Mouse (Mus musculus): ENCODE data around the gene Rgs6.

Rgs6 gene

DNA sequence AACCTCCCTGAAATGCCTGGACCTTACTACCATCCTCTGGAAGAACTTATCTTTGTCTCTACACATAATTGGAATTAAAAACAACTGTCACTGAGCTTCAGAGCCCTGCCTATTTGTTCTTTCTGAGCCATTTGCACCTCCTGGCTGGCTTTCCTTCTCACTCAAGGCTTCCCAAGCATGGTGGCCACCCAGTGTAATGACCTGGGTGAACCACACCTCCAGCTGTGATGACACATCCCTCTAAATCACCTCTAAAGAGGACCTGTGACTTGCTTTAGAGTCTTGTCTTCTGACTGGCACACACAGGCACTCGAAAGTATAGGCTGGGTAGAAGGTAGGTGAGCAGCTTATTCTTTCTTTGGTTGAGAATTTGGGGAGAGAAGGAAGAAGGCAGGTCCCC lies 509.7 kb downstream of the Rgs6 start:
- no peak for DNase-seq (ENCODE audit: low read depth)

DNA sequence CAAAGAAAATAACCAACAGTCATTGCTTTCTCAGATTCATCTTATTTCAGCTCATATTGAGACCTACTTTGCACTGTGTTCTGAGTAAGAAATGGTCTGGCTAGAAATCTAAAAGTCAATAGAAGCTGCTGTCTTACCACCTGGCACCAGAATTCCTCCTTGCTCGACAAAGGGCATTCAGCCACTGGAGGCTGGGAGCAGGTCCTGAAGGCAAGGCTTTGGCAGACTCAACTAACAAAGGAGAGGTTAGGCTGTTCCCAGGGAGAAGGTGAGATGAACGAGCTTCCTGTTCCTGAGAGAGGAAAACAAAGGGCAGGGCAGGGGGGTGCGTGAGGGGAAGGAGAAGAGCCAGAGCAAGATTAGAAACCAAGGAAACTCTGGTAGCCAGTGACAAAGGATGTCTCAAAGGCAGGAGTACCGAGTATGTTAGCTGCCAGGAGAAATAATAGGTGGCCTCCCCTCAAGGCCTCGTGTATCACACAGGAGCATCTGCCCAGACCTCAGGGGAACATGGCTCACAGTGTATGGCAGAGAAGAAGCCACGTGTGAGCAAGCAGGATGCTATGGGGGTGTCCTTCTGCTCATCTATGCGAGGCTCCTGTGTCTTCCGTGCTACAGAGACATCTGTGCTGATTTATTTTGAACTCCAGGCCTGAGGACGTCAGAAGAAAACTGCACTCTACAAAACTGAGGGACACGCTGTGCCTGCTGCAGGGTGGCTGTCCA lies 510.7 kb downstream of the Rgs6 start:
- no peak for DNase-seq (ENCODE audit: low read depth)

DNA sequence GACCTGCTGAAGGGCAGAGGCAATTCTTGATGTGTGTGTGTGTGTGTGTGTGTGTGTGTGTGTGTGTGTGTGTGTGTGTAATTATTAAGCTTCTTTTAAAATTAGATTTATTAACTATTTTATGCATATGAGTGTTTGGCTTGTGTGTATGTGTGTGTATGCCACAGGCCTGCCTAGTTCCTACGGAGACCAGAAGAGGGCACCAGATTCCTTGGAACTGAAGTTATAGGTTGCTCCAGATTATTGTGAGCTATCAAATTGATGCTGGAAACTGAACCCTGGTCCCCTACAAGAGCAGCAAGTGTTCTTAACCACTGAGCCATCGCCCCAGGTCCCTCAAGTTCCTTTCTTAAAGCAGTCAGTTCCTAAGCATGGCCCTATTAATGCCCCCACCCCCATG lies 511.8 kb downstream of the Rgs6 start:
- peak; percentile 6 for DNase-seq (ENCODE audit: low read depth)

DNA sequence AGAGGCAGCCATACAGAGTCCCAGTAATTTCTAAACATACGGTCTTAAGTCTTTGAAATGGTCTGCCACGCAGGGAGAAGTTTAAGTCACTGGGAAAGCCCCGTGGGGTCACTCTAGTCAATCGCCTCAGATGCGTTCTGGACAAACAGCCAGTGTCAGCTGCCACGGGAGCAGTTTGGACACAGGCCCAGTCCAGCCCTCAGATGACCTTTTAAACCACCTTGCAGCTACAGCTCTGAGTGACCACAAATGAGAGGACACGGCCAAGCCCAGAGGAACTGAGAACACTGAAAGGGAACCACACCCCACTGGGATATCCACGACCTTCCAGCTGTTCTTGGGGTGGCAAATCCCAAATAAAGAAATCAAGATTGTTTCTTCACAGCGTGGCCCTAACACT lies 512.3 kb downstream of the Rgs6 start:
- no peak for DNase-seq (ENCODE audit: low read depth)

DNA sequence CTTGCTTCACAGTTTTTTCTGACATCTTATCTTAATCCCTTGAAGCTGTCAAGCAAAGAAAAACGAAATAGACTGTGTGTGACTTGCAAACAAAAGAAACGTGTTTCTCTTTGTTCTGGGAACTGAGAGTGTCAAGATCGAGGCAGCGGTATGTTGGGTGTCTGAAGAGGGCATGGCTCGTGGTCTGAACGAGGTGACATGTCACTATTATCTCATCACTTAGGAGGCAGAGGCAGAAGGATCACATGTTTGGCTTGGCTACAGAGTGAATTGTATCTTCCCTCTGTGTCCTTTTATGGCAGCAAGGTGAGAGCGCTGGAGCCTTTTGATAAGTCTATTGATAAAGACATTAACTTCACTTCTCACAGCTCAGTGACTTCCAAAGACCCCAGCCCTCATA lies 512.8 kb downstream of the Rgs6 start:
- no peak for DNase-seq (ENCODE audit: low read depth)

DNA sequence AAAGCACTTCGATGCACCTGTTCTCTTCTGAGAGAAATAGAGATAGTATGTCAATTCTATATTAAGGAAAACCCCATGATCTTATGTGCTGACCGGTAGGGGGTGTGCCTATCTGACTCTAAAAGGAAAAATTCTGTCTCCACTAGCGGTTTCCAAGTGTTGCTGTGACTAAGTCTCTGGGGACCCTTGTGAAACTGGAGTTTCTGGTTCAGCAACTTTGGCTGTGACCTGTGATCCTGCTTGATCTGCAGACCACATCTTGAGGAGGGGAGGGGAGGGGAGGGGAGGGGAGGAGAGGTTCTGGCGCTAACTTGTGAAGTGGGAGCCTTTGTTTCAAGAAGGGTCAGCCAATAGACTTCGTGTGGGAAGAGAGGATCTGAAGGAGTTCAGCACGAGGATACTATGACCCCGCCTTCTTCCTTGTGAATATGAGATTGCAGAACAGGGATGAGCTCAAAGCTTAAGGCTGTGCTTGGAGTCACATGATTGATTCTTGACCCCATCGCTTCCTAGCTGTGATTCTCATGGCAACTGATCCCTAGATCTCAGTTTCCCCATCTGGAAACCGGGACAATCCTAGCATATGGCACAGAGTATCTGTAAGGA lies 517.5 kb downstream of the Rgs6 start:
- no peak for DNase-seq (ENCODE audit: low read depth)

DNA sequence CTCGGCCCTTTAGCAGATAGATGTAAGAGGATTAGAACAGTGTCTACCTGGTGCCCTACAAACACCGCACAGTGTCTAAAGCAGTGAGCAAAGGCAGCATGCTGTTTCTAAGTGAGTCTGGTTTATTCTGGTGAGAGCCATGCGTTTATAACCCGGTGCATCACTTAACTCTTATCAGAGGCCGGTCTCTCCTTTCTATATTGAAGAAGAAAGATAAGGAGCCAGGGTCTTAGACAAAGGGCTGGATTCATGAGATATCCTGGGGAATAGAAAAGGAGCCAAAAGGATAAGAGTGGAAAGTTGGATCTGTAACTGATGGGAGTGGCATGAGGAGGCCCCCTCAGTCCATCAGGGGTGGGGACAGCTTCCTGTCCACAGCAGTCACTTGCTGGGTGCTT lies 518.0 kb downstream of the Rgs6 start:
- DNase-seq (ENCODE audit: low read depth) = no peak

DNA sequence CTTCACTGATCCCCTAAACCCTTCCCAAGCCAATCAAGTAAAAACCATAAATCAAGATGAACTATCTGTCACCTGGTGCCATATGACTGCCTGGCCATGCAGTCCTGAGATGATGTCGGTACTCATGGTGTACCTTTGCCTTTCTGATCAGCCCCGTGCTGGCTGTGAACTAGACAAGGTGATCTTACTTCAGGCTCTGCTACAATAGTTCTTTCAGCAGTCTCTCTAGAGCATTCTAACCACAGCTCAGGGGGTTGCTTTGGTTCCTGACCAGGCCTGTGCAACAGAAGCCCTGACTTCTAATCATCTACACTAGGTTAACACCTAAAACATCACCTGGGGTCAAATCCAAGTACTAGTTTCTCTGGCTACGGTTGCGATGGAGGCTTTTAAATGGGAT lies 521.4 kb downstream of the Rgs6 start:
- no peak for DNase-seq (ENCODE audit: low read depth)

DNA sequence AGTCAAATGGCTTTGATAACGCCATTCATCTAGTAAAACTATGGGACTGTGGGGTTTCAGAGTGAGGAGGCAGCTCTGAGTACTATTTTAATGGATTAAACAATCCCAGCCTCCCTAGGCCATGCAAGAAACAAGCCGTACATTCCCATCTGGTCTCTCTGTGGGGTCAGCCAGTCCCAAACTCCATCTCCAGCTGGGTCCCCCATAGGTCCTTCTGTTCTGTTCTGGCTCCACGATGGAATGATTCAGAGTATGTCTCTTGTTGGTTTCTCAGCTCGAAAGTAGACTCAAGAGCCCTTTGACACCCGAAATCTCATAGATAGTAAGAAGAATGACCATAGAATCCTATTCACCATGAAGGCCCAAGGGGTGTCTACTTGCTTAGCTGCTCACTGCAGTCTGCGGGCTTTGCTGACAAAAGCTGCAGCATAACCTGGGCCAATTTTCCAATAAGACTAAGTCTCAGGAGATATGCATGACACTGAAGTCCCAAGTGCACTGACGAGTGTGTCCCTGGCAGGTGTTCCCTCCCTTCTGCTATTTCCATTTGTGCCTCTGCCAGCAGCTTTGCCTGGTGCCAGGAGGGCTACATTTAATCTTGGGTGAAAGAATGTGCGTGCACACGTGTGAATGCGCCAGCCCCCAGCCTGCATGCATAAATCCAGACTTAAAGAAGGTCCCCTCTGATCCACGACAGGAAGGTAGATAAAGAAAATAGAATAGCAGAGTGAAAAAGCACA lies 522.0 kb downstream of the Rgs6 start:
- no peak for DNase-seq (ENCODE audit: low read depth)

DNA sequence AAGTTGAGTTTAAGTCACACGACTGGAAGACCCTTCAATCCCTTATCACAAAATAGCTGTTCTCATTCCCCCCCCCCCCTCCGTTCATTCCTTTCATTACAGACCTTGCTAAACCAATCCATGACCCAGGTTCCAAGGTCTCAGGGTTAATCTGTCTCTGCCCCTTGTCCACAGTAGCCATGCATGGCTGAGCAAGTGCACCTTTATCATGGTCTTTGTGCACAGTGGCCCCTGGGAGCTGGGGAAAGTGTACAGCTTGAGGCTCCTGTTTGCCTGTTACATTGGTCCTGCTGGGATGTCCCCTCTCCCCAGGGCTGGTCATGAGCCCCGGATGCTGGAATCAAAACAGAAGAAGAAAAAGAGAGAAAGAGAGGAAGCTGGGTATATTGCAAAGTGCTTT lies 522.6 kb downstream of the Rgs6 start:
- no peak for DNase-seq (ENCODE audit: low read depth)

DNA sequence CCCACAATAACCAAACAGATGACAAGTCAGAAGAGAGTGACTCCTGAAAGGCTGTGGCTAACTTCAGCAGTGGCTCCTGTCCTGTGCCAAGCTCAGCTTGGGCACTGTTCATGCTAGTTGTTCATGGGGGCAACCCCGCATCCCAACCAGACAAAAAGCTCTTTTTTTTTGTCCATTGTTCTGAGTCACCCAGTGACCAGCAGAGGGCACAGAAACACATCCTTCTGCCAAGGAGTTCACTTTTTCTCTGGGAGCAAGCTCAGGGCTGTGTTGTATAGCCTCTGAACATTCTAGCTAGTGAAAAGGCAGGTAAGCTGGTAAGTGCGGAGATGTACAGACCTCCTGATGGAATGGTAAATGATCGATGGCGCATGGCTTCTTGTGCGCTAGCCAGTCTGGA lies 524.2 kb downstream of the Rgs6 start:
- DNase-seq (ENCODE audit: low read depth) = no peak

DNA sequence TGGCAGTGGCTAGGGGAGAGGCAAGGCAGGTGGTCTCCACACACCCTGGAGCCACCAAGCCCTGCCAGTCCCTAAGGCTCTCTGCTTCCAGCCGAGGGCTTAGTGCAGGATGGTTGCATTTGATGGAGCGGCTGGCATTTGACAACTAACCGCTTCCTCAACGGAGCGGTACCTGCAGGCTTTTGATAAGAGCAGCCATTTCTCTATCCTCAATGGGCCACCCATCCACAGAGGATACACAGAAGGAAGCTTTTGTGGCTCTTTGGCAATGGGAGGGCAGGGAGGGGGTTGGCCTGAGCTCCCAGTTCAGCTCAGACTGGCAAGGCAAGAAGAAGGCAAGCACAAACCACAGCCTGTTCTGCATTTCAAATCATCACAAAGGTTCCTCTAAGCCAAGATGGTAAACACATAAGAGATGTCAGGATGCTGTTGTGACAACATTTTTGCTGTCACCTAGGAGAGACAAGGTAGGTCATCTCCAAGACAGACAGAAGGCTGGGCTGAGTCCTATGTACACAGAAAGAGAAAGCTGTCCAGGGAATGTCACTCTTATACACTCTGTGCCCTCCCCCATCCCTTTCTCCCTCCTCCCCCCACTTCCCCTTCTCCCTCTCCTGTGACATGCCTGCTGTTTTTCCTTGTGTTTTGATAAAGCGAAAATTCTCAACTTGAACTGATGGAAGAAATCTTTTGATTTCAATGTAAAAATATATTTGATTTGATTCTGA lies 525.0 kb downstream of the Rgs6 start:
- no peak for DNase-seq (ENCODE audit: low read depth)

DNA sequence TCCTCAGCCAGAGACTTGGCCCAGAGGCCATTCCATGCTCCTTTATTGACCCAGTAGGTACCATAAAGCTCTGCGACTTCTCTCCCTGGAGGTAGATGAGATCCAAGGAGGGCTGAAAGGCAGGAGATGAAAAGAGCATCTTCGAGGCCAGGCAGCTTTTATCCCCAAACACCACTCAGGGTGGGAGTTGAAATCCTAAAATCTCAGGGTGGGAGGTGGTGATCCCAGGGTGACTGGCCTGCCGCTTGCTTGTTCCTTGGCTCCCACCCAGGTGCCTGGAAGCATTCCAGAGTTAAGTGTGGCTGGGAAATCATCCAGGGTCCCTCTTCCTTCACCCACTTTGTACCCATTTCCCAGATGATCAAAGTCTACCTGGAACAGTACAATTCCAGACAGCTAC lies 525.9 kb downstream of the Rgs6 start:
- no peak for DNase-seq (ENCODE audit: low read depth)

DNA sequence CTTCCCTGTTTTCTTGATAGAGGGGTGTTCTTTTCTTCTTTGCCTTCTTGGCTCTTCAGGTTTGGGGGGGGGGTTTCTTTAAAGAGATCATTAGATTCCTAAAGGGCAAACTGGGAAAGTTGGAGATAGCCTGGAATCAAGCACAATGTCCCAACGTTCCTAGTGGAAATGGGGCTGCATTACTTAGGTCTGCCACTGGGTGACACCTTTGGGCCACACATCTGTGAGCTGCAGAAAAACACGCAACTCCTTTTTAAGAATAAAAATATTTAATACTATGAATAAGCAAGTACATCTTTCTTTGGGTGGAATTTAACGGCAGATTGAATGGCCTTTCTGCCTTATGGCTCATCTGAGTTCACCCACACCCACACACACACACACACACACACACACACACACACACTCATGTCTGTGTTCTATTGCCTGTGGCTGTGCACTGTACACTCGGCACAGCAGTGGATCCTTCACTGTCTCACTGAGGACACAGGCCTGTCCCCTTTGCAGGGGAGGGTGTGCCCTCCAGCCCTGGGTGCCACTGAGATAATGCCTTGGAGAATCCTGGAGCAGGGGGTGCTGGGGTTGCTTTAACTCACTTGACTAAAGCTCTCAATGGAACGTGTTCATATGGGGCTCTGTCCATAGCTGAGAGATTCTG lies 526.4 kb downstream of the Rgs6 start:
- peak; percentile 75 for DNase-seq (ENCODE audit: low read depth)

DNA sequence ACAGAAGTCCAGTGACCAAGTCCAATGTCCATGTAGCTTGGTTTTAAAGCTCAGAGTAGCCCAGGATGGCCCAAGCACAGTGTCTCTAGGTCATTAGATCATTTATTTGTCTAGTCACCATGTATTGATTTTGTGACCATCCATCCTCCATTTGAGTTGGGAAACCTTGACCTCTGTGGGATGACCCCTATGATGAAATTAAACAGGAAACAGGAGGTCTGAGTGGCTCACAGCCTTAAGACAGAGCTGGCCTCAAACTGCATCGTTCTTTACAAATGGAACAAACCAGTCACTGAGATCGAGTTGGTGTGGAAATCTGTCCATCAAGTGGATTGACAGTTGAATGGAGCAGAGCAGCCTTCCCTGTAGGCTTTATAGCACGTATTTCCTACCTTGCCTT lies 536.0 kb downstream of the Rgs6 start:
- DNase-seq (ENCODE audit: low read depth) = no peak

DNA sequence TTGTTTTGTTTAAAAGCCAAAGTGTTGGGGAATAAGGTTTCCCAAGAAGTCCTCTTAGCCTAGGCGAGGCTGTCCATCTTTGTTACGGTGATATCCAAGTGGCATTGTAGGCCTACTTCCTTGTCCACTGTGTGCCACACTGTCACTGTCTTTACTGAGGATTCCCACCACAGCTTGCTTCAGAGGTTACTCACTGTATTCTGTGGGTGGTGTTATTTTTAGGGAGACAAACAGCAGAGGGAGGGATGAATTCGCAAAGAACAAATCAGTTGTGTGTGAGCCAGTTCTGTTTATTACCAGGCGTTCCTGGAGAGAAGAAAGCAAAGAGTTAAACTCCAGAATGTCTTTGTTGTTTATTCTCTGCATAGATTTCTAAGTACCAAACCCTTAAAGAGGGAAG lies 537.2 kb downstream of the Rgs6 start:
- DNase-seq (ENCODE audit: low read depth) = no peak

DNA sequence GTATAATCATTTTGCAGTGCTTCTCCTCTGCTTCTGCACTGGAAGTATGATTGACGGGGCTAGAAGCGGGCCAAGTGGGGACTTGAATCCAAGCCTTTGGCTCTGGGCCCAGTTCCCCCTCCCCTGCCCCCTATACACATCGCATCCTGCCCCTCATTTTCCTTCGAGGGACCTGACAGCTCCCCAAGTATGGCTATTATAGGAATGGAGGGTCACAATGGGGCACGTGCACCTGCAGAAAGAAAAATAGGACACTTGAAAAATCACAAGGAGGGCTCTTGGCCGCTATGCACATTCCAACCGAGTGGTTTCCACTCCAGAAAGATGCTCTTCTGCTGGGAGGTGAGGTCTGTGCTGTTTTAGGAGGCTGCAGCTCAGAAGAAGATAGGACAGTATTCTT lies 538.8 kb downstream of the Rgs6 start:
- DNase-seq (ENCODE audit: low read depth) = no peak

DNA sequence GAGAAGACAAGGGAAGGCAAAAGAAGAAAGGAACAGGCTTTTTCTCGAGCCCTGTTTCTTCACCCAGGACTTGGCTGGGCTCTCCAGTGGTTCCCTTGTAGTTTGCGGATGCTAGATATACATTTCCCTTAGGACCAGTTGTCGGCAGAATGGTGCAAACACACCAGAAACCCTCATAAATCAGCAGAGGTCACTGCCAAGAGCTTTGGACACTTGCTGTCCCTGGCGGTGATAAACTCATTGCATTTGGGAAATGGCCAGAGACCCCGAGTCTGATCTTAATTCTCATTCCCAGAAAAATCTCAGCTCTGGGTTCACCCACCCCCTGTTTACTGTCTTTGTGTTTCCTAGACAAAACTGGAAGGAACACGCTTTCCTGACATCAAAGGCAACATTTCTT lies 539.9 kb downstream of the Rgs6 start:
- DNase-seq (ENCODE audit: low read depth) = no peak

DNA sequence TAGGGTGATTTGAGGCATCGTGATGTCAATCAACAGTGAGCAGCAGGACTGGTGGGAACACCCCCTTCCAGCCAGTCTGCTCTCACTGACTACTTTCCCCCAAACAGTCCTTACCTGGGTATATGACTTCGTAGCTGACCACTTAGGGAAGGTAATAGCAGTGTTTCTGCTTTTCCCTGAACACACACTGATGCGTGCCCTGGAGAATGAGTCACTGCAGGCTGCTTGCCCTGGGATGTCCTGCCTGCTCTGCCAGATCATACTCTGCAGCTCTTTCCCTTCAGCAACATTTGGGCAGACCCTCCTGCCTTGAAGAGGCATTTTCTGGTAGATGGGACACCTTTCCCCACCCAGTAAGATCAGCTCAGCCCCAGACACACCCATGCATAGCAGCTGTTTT lies 540.5 kb downstream of the Rgs6 start:
- DNase-seq (ENCODE audit: low read depth) = no peak

DNA sequence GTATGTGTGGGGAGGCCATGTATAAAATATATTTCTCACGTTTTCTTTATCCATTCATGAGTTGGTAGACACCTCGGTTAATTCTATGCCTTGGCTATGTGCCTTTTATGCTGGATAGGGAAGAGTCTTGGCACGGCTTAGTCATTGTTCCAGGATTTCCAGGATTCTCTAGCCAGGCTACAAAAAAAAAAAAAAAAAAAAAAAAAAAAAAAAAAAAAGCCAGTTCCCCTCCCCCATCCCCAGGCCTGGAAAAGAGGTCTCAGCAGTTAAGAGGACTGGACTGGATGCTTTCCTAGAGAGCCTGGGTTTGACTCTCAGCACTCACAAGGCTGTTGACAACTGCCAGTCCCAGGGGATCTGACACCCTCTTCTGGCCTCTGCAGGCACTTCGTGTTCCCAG lies 543.3 kb downstream of the Rgs6 start:
- no peak for DNase-seq (ENCODE audit: low read depth)

DNA sequence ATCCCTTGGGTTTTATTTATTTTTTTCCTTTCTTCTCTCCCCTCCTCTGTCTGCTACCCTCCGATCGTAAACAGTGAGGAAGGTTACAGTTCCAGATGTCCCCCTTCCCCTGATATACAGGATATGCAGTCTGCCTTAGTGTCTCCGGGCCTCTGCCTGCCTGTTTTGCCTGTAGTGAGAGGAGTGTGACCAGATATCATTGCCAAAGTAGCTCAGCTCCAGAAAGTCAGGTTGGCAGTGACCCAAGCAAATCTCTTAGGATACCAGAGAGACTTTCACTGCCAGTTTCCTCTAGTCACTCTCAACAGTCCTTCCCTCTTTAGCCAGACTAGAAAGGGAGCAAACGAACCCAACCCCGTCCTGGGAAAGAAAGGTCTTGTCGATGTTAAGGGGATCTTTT lies 545.7 kb downstream of the Rgs6 start:
- DNase-seq (ENCODE audit: low read depth) = no peak

DNA sequence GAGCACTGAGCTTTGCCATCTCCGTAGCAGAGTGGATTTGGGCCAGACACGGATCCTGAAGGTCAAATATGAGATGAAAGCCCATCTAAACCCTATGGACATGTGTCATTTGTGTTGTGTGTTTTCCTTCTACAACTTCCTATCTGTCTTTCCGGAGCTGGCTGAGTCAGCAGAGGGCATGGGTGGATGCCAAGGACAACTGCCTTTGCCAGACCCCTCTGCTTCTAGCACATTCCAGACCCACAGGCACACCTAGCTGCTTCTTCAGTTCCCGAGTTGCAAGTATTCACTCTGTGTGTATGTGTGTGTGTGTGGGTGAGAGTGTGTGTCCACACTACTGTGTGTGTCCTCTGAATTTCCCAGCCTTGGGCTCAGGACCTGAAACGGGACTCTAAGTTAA lies 547.9 kb downstream of the Rgs6 start:
- no peak for DNase-seq (ENCODE audit: low read depth)
